Mouse (Mus musculus): Measurements from ENCODE around the gene Ctps. TPM values are rescaled to one million over a fixed set of nuclear protein-coding genes. Genes with fewer than 3 reads are reported as not detected.

Ctps gene
- total and polyA plus RNA-seq, 3 experiments: 12.5 to 31.1 (median 30.0) TPM

DNA sequence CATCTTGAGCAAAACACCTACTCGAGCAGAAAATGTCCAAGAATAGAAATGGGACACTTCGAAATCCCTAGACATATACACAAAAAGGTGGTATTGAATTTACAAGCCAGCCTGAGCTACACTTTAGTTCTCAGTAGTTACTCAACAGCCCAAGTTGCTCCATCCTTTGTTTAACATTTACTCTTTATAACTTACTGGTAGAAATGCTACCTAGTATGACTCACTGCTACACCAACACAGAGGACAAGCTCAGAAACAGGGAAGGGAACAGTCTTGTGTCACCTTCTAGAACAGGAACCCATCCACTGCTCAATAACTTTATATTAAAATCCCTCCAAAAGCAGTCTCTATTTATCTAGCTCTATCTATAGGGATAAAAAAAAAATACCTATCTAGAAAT, 4.3 kb downstream of the Ctps start:
- 76% methylated on average over 2 of the region's 2 CpGs for WGBS
- Histone ChIP-seq H3K9ac (ENCODE audit: low read depth, low read length) (no peak overlapping the region), H3K27me3 (ENCODE audit: control insufficient read depth, insufficient read depth, low read length) (no peaks in the 10 kb centered on the region), H3K4me1 (ENCODE audit: control insufficient read depth, insufficient read depth, low read length) (no peaks in the 10 kb centered on the region), H3K79me2 (replicated peaks; ENCODE audit: control insufficient read depth, insufficient read depth, low read length) (peaks cover 1% of the 10 kb centered on the region; the same call in 1 of the 2 replicates), H3K27ac (no peak overlapping the region), H3K36me3 (ENCODE audit: control insufficient read depth, insufficient read depth, low read length) (peaks cover 16% of the 10 kb centered on the region), H3K4me3 (no peak overlapping the region)
- intact Hi-C loops (cut with DNase I): no loop called here
- TF ChIP-seq EP300 (IDR thresholded peaks at IDR 0.05; ENCODE audit: insufficient read depth, low read depth, low read length): no peak
- TF ChIP-seq POLR2A (IDR thresholded peaks at IDR 0.05; ENCODE audit: insufficient read depth, low read depth, low read length): no peak
- TF ChIP-seq CTCF (IDR thresholded peaks at IDR 0.05): no peak
- no peak for DNase-seq

DNA sequence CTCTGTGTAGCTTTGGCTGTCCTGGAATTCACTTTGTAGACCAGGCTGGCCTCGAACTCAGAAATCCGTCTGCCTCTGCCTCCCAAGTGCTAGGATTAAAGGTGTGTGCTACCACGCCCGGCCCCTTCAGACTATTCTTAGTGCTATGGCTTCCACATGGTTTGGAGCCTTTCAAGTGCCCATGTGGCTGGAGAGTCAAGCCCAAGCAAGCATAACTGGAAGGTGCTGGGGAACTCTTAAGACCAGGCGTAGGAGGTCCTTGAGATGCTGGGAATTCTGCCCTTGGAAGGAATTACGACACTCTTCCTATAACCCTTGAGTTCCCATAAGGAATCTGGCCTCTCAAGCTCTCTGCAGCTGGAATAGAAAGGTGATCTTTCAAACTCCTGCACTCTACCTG, 13.5 kb downstream of the Ctps start:
- Histone ChIP-seq H3K9ac (ENCODE audit: low read depth, low read length) (no peak overlapping the region), H3K27me3 (ENCODE audit: control insufficient read depth, insufficient read depth, low read length) (no peaks in the 10 kb centered on the region), H3K27ac (no peak overlapping the region), H3K4me1 (ENCODE audit: control insufficient read depth, insufficient read depth, low read length) (no peaks in the 10 kb centered on the region), H3K36me3 (ENCODE audit: control insufficient read depth, insufficient read depth, low read length) (peaks cover 6% of the 10 kb centered on the region), H3K79me2 (replicated peaks; ENCODE audit: control insufficient read depth, insufficient read depth, low read length) (no peaks in the 10 kb centered on the region), H3K4me3 (no peak overlapping the region)
- no peak for TF ChIP-seq CTCF (IDR thresholded peaks at IDR 0.05)
- TF ChIP-seq POLR2A (IDR thresholded peaks at IDR 0.05; ENCODE audit: insufficient read depth, low read depth, low read length): no peak
- no peak for TF ChIP-seq EP300 (IDR thresholded peaks at IDR 0.05; ENCODE audit: insufficient read depth, low read depth, low read length)
- no peak for DNase-seq
- 85% methylated on average over 6 of the region's 6 CpGs for WGBS
- intact Hi-C loops (cut with DNase I): no loop called here

DNA sequence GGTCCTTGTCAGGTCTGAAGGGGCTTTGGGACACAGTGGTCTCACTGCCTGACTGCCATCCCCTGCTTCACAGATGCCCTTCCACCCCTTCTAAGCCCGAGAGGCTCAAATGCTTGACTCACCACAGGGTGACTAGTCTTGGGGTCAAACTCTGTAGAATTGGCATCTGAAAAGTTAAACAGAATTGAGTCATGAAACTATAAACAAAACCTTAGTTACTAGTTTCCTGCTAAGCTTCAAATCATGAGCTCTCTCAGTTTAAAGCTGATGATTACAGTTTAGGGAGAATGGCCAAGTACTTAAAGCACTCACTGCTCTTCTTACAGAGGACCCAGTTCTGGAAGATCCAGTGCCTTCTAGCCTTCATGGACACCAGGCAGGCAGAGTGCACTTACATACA, 25.2 kb downstream of the Ctps start:
- no peaks in the 10 kb centered on the region for H3K27me3 ChIP-seq (ENCODE audit: control insufficient read depth, insufficient read depth, low read length)
- H3K36me3 ChIP-seq (ENCODE audit: control insufficient read depth, insufficient read depth, low read length): peaks cover 2% of the 10 kb centered on the region; the same call in 1 of the 2 replicates
- no peak overlapping the region for H3K9ac ChIP-seq (ENCODE audit: low read depth, low read length)
- 86% methylated on average over 1 of the region's 1 CpGs for WGBS
- H3K27ac ChIP-seq: no peak overlapping the region
- no peak overlapping the region for H3K4me3 ChIP-seq
- TF ChIP-seq POLR2A (IDR thresholded peaks at IDR 0.05; ENCODE audit: insufficient read depth, low read depth, low read length) (no peak), CTCF (IDR thresholded peaks at IDR 0.05) (no peak), EP300 (IDR thresholded peaks at IDR 0.05; ENCODE audit: insufficient read depth, low read depth, low read length) (no peak)
- DNase-seq: no peak
- no peaks in the 10 kb centered on the region for H3K4me1 ChIP-seq (ENCODE audit: control insufficient read depth, insufficient read depth, low read length)
- intact Hi-C loops (cut with DNase I): no loop called here
- no peaks in the 10 kb centered on the region for H3K79me2 ChIP-seq (replicated peaks; ENCODE audit: control insufficient read depth, insufficient read depth, low read length)

DNA sequence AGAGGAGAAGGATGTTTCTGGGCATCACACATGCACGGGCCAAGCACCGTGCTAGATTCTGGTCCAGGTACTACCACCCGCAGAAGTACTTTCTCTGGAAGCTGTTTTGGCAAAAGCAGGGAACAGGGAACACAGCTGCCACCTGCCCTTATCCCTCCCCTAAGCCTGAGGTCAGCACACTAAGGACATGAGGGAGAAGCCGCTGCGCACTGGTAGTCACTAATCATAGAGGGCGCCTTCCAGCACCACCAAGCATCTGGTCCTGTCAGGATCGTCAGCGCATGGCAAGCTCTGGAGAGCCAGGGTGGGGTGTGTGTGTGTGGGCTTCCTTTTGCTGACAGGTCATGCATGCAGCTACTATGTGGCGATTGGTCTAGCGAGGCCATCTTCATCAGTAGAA, 31.4 kb downstream of the Ctps start:
- TF ChIP-seq EP300 (IDR thresholded peaks at IDR 0.05; ENCODE audit: insufficient read depth, low read depth, low read length) (no peak), POLR2A (IDR thresholded peaks at IDR 0.05; ENCODE audit: insufficient read depth, low read depth, low read length) (no peak), CTCF (IDR thresholded peaks at IDR 0.05) (no peak)
- Histone ChIP-seq H3K36me3 (ENCODE audit: control insufficient read depth, insufficient read depth, low read length) (no peaks in the 10 kb centered on the region), H3K9ac (ENCODE audit: low read depth, low read length) (no peak overlapping the region), H3K27ac (no peak overlapping the region), H3K4me1 (ENCODE audit: control insufficient read depth, insufficient read depth, low read length) (no peaks in the 10 kb centered on the region), H3K27me3 (ENCODE audit: control insufficient read depth, insufficient read depth, low read length) (no peaks in the 10 kb centered on the region), H3K4me3 (no peak overlapping the region), H3K79me2 (replicated peaks; ENCODE audit: control insufficient read depth, insufficient read depth, low read length) (no peaks in the 10 kb centered on the region)
- 92% methylated on average over 10 of the region's 10 CpGs for WGBS
- DNase-seq: no peak
- intact Hi-C loops (cut with DNase I): no loop called here

DNA sequence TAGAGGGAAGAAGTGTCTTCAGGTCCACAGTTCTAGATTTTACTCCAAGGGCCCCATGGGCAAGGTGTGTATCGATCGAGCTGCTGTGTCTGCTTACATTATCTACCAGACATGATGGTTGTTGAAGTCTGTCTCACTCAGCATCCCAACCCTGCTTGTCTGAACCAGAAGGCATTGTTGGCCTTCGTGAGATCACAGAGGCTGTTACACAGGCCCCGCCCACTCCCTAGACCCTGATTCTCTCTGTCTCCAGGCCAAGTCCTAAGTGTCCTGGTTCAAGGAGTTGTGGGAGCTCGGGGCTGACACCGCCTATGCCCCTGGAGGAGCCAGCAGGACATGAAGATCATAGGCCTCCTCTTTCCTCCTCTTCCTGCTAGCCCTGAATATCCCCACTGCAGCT, 38.1 kb downstream of the Ctps start, which contains the start of gene Slfnl1:
Gene Slfnl1, plus strand, starts transcription at position 246 of the 400 bp plus-strand sequence.
- TF ChIP-seq CTCF (IDR thresholded peaks at IDR 0.05) (no peak), EP300 (IDR thresholded peaks at IDR 0.05; ENCODE audit: insufficient read depth, low read depth, low read length) (no peak), POLR2A (IDR thresholded peaks at IDR 0.05; ENCODE audit: insufficient read depth, low read depth, low read length) (no peak)
- Histone ChIP-seq H3K4me1 (ENCODE audit: control insufficient read depth, insufficient read depth, low read length) (no peaks in the 10 kb centered on the region), H3K4me3 (no peak within 1 kb of the TSS), H3K27me3 (ENCODE audit: control insufficient read depth, insufficient read depth, low read length) (no peaks in the 10 kb centered on the region), H3K36me3 (ENCODE audit: control insufficient read depth, insufficient read depth, low read length) (no peaks in the 10 kb centered on the region), H3K27ac (no peak within 1 kb of the TSS), H3K9ac (ENCODE audit: low read depth, low read length) (no peak within 1 kb of the TSS), H3K79me2 (replicated peaks; ENCODE audit: control insufficient read depth, insufficient read depth, low read length) (no peaks in the 10 kb centered on the region)
- intact Hi-C loops (cut with DNase I): no loop called here
- 80% methylated on average over 6 of the region's 6 CpGs for WGBS
- no peak for DNase-seq

DNA sequence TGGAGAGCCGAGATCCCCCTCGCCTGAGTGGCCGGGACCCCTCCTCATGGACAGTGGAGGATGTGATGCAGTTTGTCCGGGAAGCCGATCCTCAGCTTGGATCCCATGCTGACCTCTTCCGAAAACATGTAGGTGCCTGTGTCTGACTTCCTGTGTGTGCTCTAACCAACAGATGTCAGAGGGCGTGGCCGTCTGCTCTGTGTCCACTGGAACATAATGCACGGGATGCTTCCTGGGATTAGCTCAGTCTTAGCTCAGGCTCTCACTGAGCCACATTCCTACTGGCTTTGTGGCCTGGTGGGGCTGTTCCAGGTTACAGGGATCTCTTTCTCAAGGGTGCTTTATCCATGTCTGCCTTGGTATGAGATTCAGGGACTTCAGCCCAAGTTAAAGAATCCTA, 41.9 kb downstream of the Ctps start:
- H3K4me1 ChIP-seq (ENCODE audit: control insufficient read depth, insufficient read depth, low read length): no peaks in the 10 kb centered on the region

More for the DNA sequence above, 41.9 kb downstream of the Ctps start:
- no peak for DNase-seq
- no peaks in the 10 kb centered on the region for H3K79me2 ChIP-seq (replicated peaks; ENCODE audit: control insufficient read depth, insufficient read depth, low read length)
- 71% methylated on average over 9 of the region's 9 CpGs for WGBS
- TF ChIP-seq EP300 (IDR thresholded peaks at IDR 0.05; ENCODE audit: insufficient read depth, low read depth, low read length) (no peak), CTCF (IDR thresholded peaks at IDR 0.05) (no peak), POLR2A (IDR thresholded peaks at IDR 0.05; ENCODE audit: insufficient read depth, low read depth, low read length) (no peak)
- H3K9ac ChIP-seq (ENCODE audit: low read depth, low read length): no peak overlapping the region
- H3K27ac ChIP-seq: no peak overlapping the region
- no peaks in the 10 kb centered on the region; the same call in 1 of the 2 replicates for H3K36me3 ChIP-seq (ENCODE audit: control insufficient read depth, insufficient read depth, low read length)
- intact Hi-C loops (cut with DNase I): no loop called here
- no peak overlapping the region for H3K4me3 ChIP-seq
- H3K27me3 ChIP-seq (ENCODE audit: control insufficient read depth, insufficient read depth, low read length): no peaks in the 10 kb centered on the region

All from heart, adult 2 months (tissue).